Mouse (Mus musculus): ENCODE data around the gene Folr2.

The Folr2 gene

GRCm38 (mm10) chr7:101830373-101830772, 26.6 kb downstream of the Folr2 start:
- DNase-seq (ENCODE audit: extremely low read depth, insufficient read length, low spot score): no peak

- DNase-seq (ENCODE audit: extremely low read depth, insufficient read length, low spot score): no peak
These were observed 33.0 kb downstream of the Folr2 start for GRCm38 (mm10) chr7:101823758-101824630.

- no peak for DNase-seq (ENCODE audit: extremely low read depth, insufficient read length, low spot score)
These were observed 33.9 kb downstream of the Folr2 start for GRCm38 (mm10) chr7:101822836-101823757.

GRCm38 (mm10) chr7:101821571-101822501, 35.2 kb downstream of the Folr2 start:
- no peak for DNase-seq (ENCODE audit: extremely low read depth, insufficient read length, low spot score)

- DNase-seq (ENCODE audit: extremely low read depth, insufficient read length, low spot score): no peak
These were observed 36.5 kb downstream of the Folr2 start for GRCm38 (mm10) chr7:101820295-101821030.

GRCm38 (mm10) chr7:101817861-101818401, 39.1 kb downstream of the Folr2 start, which contains the start of gene Phox2a:
Phox2a (plus strand) TSS chr7:101818313.
- no peak for DNase-seq (ENCODE audit: extremely low read depth, insufficient read length, low spot score)

All from 3134 (cell line).